9 mouse cellular contexts compared by ENCODE assay signal in the genomic region with DNA sequence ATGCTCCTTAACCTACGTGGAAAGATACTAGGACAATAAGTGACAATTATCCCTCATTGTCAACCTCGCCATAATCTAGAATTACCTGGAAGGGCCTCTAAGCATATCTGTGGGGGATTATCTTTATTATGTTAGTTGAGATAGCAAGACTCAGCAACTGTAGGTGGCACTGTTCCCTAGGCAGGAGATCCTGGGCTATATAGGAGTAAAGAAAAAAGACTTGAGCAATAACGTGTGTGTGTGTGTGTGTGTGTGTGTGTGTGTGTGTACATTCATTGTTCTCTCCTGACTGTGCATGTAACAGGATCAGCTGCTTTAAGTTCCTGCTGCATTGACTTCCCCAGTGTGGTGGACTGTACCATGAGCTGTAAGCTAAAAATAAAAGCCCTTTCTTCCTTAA.
A peak's percentile ranks its signal among the peaks of the same experiment; 100 is the strongest.
DNase-seq lines count a peak whose midpoint lies in the region; ATAC-seq and TF ChIP-seq lines count a peak whose summit lies in the region.
"Had no signal": no experiment of that assay in that cellular context is flagged by ENCODE, and none has a peak within 500 bp of the region (broad histone marks: within the 10 kb centered on the region; RNA-seq: fewer than 3 reads in every experiment).

No protein-coding gene starts in this region.

- no peak overlapping the region for H3K9ac ChIP-seq in heart, adult 2 months (ENCODE audit: low read depth, low read length)
- no peak overlapping the region for H3K9ac ChIP-seq in forebrain, embryonic 11.5 days (ENCODE audit: low read length)
- H3K9ac ChIP-seq: midbrain, embryonic 12.5 days had no signal

- peak in 1 of 2 experiments; percentile 13 for DNase-seq in heart, adult 2 months
- DNase-seq in heart, postnatal 25 days (ENCODE audit: low spot score): no peak
- peak; percentile 13 for DNase-seq in thymus, adult 2 months
- no peak for DNase-seq in thymus, adult 18-20 months
- DNase-seq in thymus, postnatal 4 days: peak; percentile 27
- no peak for DNase-seq in forebrain, embryonic 11.5 days (ENCODE audit: low spot score)
- no peak for DNase-seq in cerebellum, adult 8-10 months

- intact Hi-C loops in heart, adult 2 months (cut with DNase I): loop anchor here (2.0 to 10.0 kb wide), 3 partner anchors 80 to 177 kb away; a partner anchor contains a TSS
- intact Hi-C loops in heart, postnatal 25 days (cut with DNase I): loop anchor here (5.0 kb wide), 3 partner anchors 80 to 240 kb away; a partner anchor contains a TSS

- H3K27ac ChIP-seq in heart, adult 2 months: no peak overlapping the region
- H3K27ac ChIP-seq in thymus, adult 2 months (ENCODE audit: control insufficient read depth, insufficient read depth, low read length): no peak overlapping the region
- no peak overlapping the region for H3K27ac ChIP-seq in forebrain, embryonic 11.5 days (ENCODE audit: low read depth, low read length)
- H3K27ac ChIP-seq: midbrain, embryonic 12.5 days had no signal

- TF ChIP-seq EP300 in heart, adult 2 months (IDR thresholded peaks at IDR 0.05; ENCODE audit: insufficient read depth, low read depth, low read length): no peak

- H3K4me1 ChIP-seq in heart, adult 2 months (ENCODE audit: control insufficient read depth, insufficient read depth, low read length): no peaks in the 10 kb centered on the region
- no peaks in the 10 kb centered on the region for H3K4me1 ChIP-seq in thymus, adult 2 months (replicated peaks; ENCODE audit: control insufficient read depth, insufficient read depth, low read length)
- no peaks in the 10 kb centered on the region for H3K4me1 ChIP-seq in forebrain, embryonic 11.5 days (replicated peaks; ENCODE audit: control insufficient read depth, insufficient read depth, low read length)
- H3K4me1 ChIP-seq: midbrain, embryonic 12.5 days had no signal

- TF ChIP-seq POLR2A in heart, adult 2 months (IDR thresholded peaks at IDR 0.05; ENCODE audit: insufficient read depth, low read depth, low read length): no peak
- no peak for TF ChIP-seq POLR2A in thymus, adult 2 months (IDR thresholded peaks at IDR 0.05; ENCODE audit: control insufficient read depth, extremely low read depth, insufficient read depth, low read length, poor library complexity)

- H3K36me3 ChIP-seq in heart, adult 2 months (ENCODE audit: control insufficient read depth, insufficient read depth, low read length): no peaks in the 10 kb centered on the region
- no peaks in the 10 kb centered on the region for H3K36me3 ChIP-seq in thymus, adult 2 months (ENCODE audit: control insufficient read depth, insufficient read depth, low read length)
- no peaks in the 10 kb centered on the region for H3K36me3 ChIP-seq in forebrain, embryonic 11.5 days (ENCODE audit: control insufficient read depth, insufficient read depth, low read length)
- H3K36me3 ChIP-seq: midbrain, embryonic 12.5 days had no signal

- H3K4me3 ChIP-seq in heart, adult 2 months: no peak overlapping the region
- H3K4me3 ChIP-seq in thymus, adult 2 months (ENCODE audit: control insufficient read depth, insufficient read depth, low read length): no peak overlapping the region
- no peak overlapping the region for H3K4me3 ChIP-seq in forebrain, embryonic 11.5 days (ENCODE audit: low read depth, low read length)
- H3K4me3 ChIP-seq: midbrain, embryonic 12.5 days had no signal

- 43% methylated on average over 3 of the region's 3 CpGs for WGBS in heart, adult 2 months
- WGBS in thymus, adult 2 months: 47% methylated on average over 3 of the region's 3 CpGs
- 54% methylated on average over 3 of the region's 3 CpGs for WGBS in forebrain, embryonic 11.5 days

- TF ChIP-seq CTCF in heart, adult 2 months (IDR thresholded peaks at IDR 0.05): peak; percentile 44
- TF ChIP-seq CTCF in thymus, adult 2 months (IDR thresholded peaks at IDR 0.05; ENCODE audit: borderline replicate concordance, control insufficient read depth, extremely low read depth, insufficient read depth, low read length, poor library complexity): no peak

- no peak overlapping the region for H3K4me2 ChIP-seq in forebrain, embryonic 11.5 days (ENCODE audit: low read depth, low read length, severe bottlenecking)
- H3K4me2 ChIP-seq: midbrain, embryonic 12.5 days had no signal

- H3K9me3 ChIP-seq in forebrain, embryonic 11.5 days (ENCODE audit: control insufficient read depth, low read length): no peaks in the 10 kb centered on the region
- H3K9me3 ChIP-seq: midbrain, embryonic 12.5 days had no signal

- no peaks in the 10 kb centered on the region for H3K27me3 ChIP-seq in heart, adult 2 months (ENCODE audit: control insufficient read depth, insufficient read depth, low read length)
- H3K27me3 ChIP-seq in thymus, adult 2 months (ENCODE audit: control insufficient read depth, insufficient read depth, low read length): no peaks in the 10 kb centered on the region
- peaks cover 2% of the 10 kb centered on the region; the same call in 1 of the 2 replicates for H3K27me3 ChIP-seq in forebrain, embryonic 11.5 days (ENCODE audit: control insufficient read depth, insufficient read depth, low read length)
- H3K27me3 ChIP-seq: midbrain, embryonic 12.5 days had no signal

- peak; percentile 42 to 78; a peak in 3 of 4 replicates for ATAC-seq in hematopoietic stem cell, adult 5-6 weeks (replicated peaks in 1 of 2; ENCODE audit: insufficient read depth in 1 of 2, low FRiP score in 2 of 2, low TSS enrichment in 1 of 2, low read depth in 1 of 2, poor library complexity in 2 of 2, severe bottlenecking in 2 of 2)
- ATAC-seq in forebrain, embryonic 11.5 days (replicated peaks; ENCODE audit: low FRiP score): no peak

- H3K79me2 ChIP-seq in heart, adult 2 months (replicated peaks; ENCODE audit: control insufficient read depth, insufficient read depth, low read length): no peaks in the 10 kb centered on the region

Comparison
In these comparisons a context has a peak if more than half of its experiments do, and no peak if none do; other contexts are left out.
1. DNase-seq: peak in thymus, adult 2 months (single experiment) and thymus, postnatal 4 days (single experiment); none in heart, postnatal 25 days (single experiment), thymus, adult 18-20 months (0 of 2), forebrain, embryonic 11.5 days (single experiment) and cerebellum, adult 8-10 months (single experiment).